Mouse (Mus musculus) neutrophil, adult 65 days (primary cell): ENCODE measurements around the gene Sertad3. TPM values are rescaled to one million over a fixed set of nuclear protein-coding genes. Genes with fewer than 3 reads are reported as not detected.

Source experiments
- total RNA-seq: library from RNA; stranded (reverse); gene quantifications from 2 replicates; pipeline ENCODE4 v1.2.4, GENCODE M21; 2023

Gene Sertad3
- total RNA-seq: 25.7 and 30.8 TPM in 2 replicates

DNA sequence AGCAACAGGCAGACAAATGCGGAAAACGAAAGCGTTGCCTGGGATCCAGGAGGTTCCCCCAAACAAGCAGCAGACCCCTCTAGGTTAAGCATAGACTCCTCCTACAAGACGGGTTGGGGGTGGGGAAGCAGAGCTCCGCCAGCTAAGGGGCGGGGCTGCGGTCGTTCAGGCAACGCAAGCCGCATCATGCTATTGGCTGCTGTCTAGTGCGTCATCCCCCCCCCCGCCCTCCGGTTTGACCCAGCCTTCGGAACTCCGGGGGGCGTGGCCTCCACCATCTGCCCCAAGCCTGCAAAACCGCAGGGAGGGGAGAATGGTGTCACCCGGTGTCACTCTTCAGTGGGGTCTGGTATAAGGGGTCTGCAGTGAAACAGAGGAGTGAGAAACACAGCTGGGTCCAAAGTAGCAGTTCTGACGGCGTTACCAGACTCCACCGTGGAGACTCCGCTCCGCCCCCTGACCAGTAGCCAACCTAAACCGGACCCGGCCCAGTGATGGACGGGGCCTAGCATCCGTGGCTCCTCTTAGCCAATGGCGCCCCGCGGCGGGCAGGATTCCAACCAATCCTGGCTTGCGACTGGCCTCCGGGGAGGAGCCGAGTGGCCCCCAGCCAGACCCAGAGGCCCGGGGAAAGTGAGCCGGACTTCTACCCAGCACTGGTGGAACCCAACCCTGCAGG lies at the start of gene Sertad3:
Gene Sertad3 (plus strand): TSS at position 613 of the 679 bp plus-strand sequence.

GRCm38 (mm10) chr7:27447419-27448286 lies 25.9 kb upstream of the Sertad3 start, which contains the start of the genes Sptbn4 and Blvrb:
Gene Sptbn4, minus strand, starts transcription at chr7:27447686.
Gene Blvrb, plus strand, starts transcription at chr7:27447978.

GRCm38 (mm10) chr7:27486770-27487697 lies 13.5 kb downstream of the Sertad3 start, which contains the start of gene Sertad1:
Gene Sertad1, plus strand, starts transcription at chr7:27486910.

GRCm38 (mm10) chr7:27499036-27499435 lies 25.5 kb downstream of the Sertad3 start, which contains the start of gene Prx:
Gene Prx, plus strand, starts transcription at chr7:27499324.

DNA sequence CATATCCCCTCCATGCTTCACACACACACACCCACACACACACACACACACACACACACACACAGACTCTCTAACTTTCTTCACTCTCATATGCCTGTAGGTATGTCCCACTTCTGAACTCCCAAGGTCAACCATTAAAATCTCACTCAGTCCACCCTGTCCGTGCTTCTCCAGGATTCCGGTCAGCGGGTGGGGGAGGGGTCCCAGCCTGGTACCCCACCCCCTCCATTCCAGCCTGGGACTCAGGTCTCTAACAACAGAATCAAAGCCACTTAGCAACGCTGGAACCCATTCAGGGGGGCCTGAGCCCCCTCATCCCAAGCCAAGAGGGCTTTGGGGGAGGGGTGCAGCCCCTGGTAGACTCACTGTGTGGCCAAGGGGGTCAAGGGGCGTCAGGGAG lies 49.4 kb downstream of the Sertad3 start, which contains the start of gene Hipk4:
Gene Hipk4 (plus strand): TSS at position 301 of the 400 bp plus-strand sequence.

Other genes with a start within 250 kb of the Sertad3 start
- gene Itpkc, start 245.1 kb upstream of the Sertad3 start, total RNA-seq: 16.1 and 23.6 TPM in 2 replicates
- gene Coq8b, start 240.7 kb upstream of the Sertad3 start, total RNA-seq: 23.7 and 25.7 TPM in 2 replicates
- gene Numbl, start 215.3 kb upstream of the Sertad3 start, total RNA-seq: 3.2 and 3.3 TPM in 2 replicates
- 0.11 and 0.16 TPM in 2 replicates for gene Ltbp4, start 136.1 kb upstream of the Sertad3 start, total RNA-seq
- gene Shkbp1, start 117.7 kb upstream of the Sertad3 start, total RNA-seq: 103 and 111 TPM in 2 replicates
- gene Gm20479, start 116.3 kb upstream of the Sertad3 start, total RNA-seq: 0.84 and 20.0 TPM in 2 replicates
- 0.09 TPM in 1 of 2 replicates, not detected in the other for gene Sptbn4, start 26.1 kb upstream of the Sertad3 start, total RNA-seq
- gene Blvrb, start 25.8 kb upstream of the Sertad3 start, total RNA-seq: 12.3 and 21.6 TPM in 2 replicates
- gene Sertad1, start 13.1 kb downstream of the Sertad3 start, total RNA-seq: 42.4 and 47.3 TPM in 2 replicates
- 0.41 and 0.88 TPM in 2 replicates for gene Prx, start 25.6 kb downstream of the Sertad3 start, total RNA-seq
- gene Hipk4, start 49.5 kb downstream of the Sertad3 start, total RNA-seq: 0.35 TPM in 1 of 2 replicates, not detected in the other
- gene Pld3, start 79.5 kb downstream of the Sertad3 start, total RNA-seq: 19.1 and 19.8 TPM in 2 replicates
- 11.5 and 13.0 TPM in 2 replicates for gene 2310022A10Rik, start 79.5 kb downstream of the Sertad3 start, total RNA-seq
- gene Akt2, start 117.8 kb downstream of the Sertad3 start, total RNA-seq: 126 and 159 TPM in 2 replicates
- gene Ttc9b, start 180.1 kb downstream of the Sertad3 start, total RNA-seq: not detected in 2 replicates
- gene Map3k10, start 200.8 kb downstream of the Sertad3 start, total RNA-seq: 3.6 and 5.3 TPM in 2 replicates
- gene Zfp607b, start 215.6 kb downstream of the Sertad3 start, total RNA-seq: 0.09 and 0.20 TPM in 2 replicates